8 mouse cellular contexts compared by ENCODE assay signal in genomic region chr2:152817596-152818291, GRCm38 (mm10). TPM values are rescaled to one million over a fixed set of nuclear protein-coding genes. Genes with fewer than 3 reads are reported as not detected.
A peak's percentile ranks its signal among the peaks of the same experiment; 100 is the strongest.
DNase-seq lines count a peak whose midpoint lies in the region; ATAC-seq and TF ChIP-seq lines count a peak whose summit lies in the region.

No protein-coding gene starts in this region.

- peaks cover 100% of the 10 kb centered on the region for H3K4me1 ChIP-seq in erythroblast, embryonic 14.5 days (ENCODE audit: control insufficient read depth)
- H3K4me1 ChIP-seq in hindbrain, embryonic 16.5 days (ENCODE audit: control insufficient read depth, insufficient read depth, low read depth, low read length), result peaks cover 42% of the 10 kb centered on the region
- peaks cover 89% of the 10 kb centered on the region for H3K4me1 ChIP-seq in liver, embryonic 16.5 days (ENCODE audit: control insufficient read depth, low read depth, low read length)

- H3K27me3 ChIP-seq in erythroblast, embryonic 14.5 days (ENCODE audit: control insufficient read depth), result no peaks in the 10 kb centered on the region
- H3K27me3 ChIP-seq in hindbrain, embryonic 16.5 days (replicated peaks; ENCODE audit: control insufficient read depth, insufficient read depth, low read length), result no peaks in the 10 kb centered on the region
- no peaks in the 10 kb centered on the region for H3K27me3 ChIP-seq in liver, embryonic 16.5 days (ENCODE audit: control insufficient read depth, insufficient read depth, low read depth, low read length)

- peak; percentile 71 for ATAC-seq in hindbrain, embryonic 16.5 days
- ATAC-seq in liver, embryonic 16.5 days (ENCODE audit: low read depth), result peak; percentile 71

- peaks cover 97% of the 10 kb centered on the region for H3K36me3 ChIP-seq in erythroblast, embryonic 14.5 days (ENCODE audit: control insufficient read depth)
- no peaks in the 10 kb centered on the region for H3K36me3 ChIP-seq in hindbrain, embryonic 16.5 days (ENCODE audit: control insufficient read depth, insufficient read depth, low read length)
- peaks cover 20% of the 10 kb centered on the region for H3K36me3 ChIP-seq in liver, embryonic 16.5 days (ENCODE audit: control insufficient read depth, insufficient read depth)

- no peak overlapping the region; the same call in 1 of the 2 replicates for H3K27ac ChIP-seq in hindbrain, embryonic 16.5 days (ENCODE audit: low read depth, low read length)
- peak overlapping the region; percentile 99 for H3K27ac ChIP-seq in liver, embryonic 16.5 days (ENCODE audit: low read length)

- peak; percentile 53 to 55 for DNase-seq in lung, adult 18-20 months
- no peak for DNase-seq in lung, postnatal 36 days
- peak; percentile 85 for DNase-seq in brain, embryonic 14.5 days (ENCODE audit: low read depth)
- peak; percentile 42 for DNase-seq in thymus, postnatal 4 days
- DNase-seq in right cerebral cortex, adult 18-20 months, result no peak

- H3K9ac ChIP-seq in hindbrain, embryonic 16.5 days (ENCODE audit: low read depth, low read length), result no peak overlapping the region
- peak overlapping the region; percentile 70 for H3K9ac ChIP-seq in liver, embryonic 16.5 days (ENCODE audit: low read depth, low read length)

- TF ChIP-seq POLR2A in brain, embryonic 14.5 days (IDR thresholded peaks at IDR 0.05; ENCODE audit: borderline replicate concordance, extremely low read depth, insufficient read depth, insufficient read length, poor library complexity, severe bottlenecking), result no peak

- H3K4me2 ChIP-seq in hindbrain, embryonic 16.5 days (ENCODE audit: low read length), result no peak overlapping the region
- H3K4me2 ChIP-seq in liver, embryonic 16.5 days (ENCODE audit: low read depth, low read length), result peak overlapping the region; percentile 50

- peak overlapping the region; percentile 57 for H3K4me3 ChIP-seq in erythroblast, embryonic 14.5 days (replicated peaks)
- no peak overlapping the region for H3K4me3 ChIP-seq in hindbrain, embryonic 16.5 days (ENCODE audit: low read length)
- H3K4me3 ChIP-seq in liver, embryonic 16.5 days (ENCODE audit: low read depth, low read length), result peak overlapping the region; percentile 28

- no peaks in the 10 kb centered on the region for H3K9me3 ChIP-seq in erythroblast, embryonic 14.5 days (ENCODE audit: control insufficient read depth, low read length)
- no peaks in the 10 kb centered on the region for H3K9me3 ChIP-seq in hindbrain, embryonic 16.5 days (ENCODE audit: control insufficient read depth, low read length)
- H3K9me3 ChIP-seq in liver, embryonic 16.5 days (replicated peaks; ENCODE audit: control insufficient read depth, low read length), result no peaks in the 10 kb centered on the region

- no peak for TF ChIP-seq CTCF in brain, embryonic 14.5 days (IDR thresholded peaks at IDR 0.05; ENCODE audit: borderline replicate concordance, extremely low read depth, insufficient read depth, insufficient read length)

- WGBS in hindbrain, embryonic 16.5 days, result 39% methylated on average over 6 of the region's 6 CpGs
- WGBS in liver, embryonic 16.5 days (ENCODE audit: insufficient replicate concordance), result 18% methylated on average over 6 of the region's 6 CpGs

RNA-seq across cellular contexts. Expression of gene Bcl2l1, which starts 13.8 kb away (rescaled TPM):
- 116 and 129 TPM in 2 replicates for polyA plus RNA-seq in brain, embryonic 14.5 days (2012; rRNA removed)
- polyA plus RNA-seq in erythroblast, embryonic 14.5 days (2012), result 212 and 213 TPM in 2 replicates
- 138 and 159 TPM in 2 replicates for polyA plus RNA-seq in hindbrain, embryonic 16.5 days (2015; fragmentation: Nextera tagmentation; extraction: Ambion mirVana)
- 213 and 241 TPM in 2 replicates for polyA plus RNA-seq in liver, embryonic 16.5 days (2015; fragmentation: Nextera tagmentation; extraction: Ambion mirVana)

RNA-seq across cellular contexts. Expression of gene Tpx2, which starts 30.0 kb away (rescaled TPM):
- 20.8 and 28.8 TPM in 2 replicates for polyA plus RNA-seq in brain, embryonic 14.5 days (2012; rRNA removed)
- polyA plus RNA-seq in erythroblast, embryonic 14.5 days (2012), result 4.9 and 5.7 TPM in 2 replicates
- 14.8 and 19.8 TPM in 2 replicates for polyA plus RNA-seq in hindbrain, embryonic 16.5 days (2015; fragmentation: Nextera tagmentation; extraction: Ambion mirVana)
- polyA plus RNA-seq in liver, embryonic 16.5 days (2015; fragmentation: Nextera tagmentation; extraction: Ambion mirVana), result 57.7 and 58.9 TPM in 2 replicates

Comparison
In these comparisons a context has a peak if more than half of its experiments do, and no peak if none do; other contexts are left out.
1. DNase-seq: peak in lung, adult 18-20 months (2 of 2), brain, embryonic 14.5 days (single experiment) and thymus, postnatal 4 days (single experiment); none in lung, postnatal 36 days (single experiment) and right cerebral cortex, adult 18-20 months (single experiment).